Mouse (Mus musculus): ENCODE measurements around the gene Pced1b.
"Not testable (repeated sequence)": the region's sequence is repeated elsewhere in the genome, so short reads cannot be mapped to it uniquely, and the experiment has no call there.

DNA sequence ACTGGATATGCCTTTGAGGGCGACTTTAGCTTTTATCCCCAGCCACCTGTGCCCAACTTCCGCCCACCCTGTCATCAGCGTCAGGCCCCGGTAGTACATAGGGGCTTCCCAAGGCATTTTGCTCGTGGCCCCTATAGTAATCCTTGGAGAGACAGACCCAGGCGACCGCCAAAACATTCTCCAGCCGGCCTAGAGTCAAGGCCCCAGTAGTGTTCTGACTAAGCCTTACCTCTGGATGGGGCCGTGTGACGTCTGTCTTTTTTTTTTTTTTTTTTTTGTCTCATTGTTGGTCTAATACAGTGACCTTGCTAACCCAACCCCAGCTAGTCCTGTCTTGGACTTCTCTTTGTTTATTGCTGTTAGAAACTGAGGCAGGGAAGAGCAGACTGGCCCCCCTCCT is 138.3 kb downstream of the Pced1b start:
- TF ChIP-seq CTCF (IDR thresholded peaks at IDR 0.05; ENCODE audit: low read depth, low read length); POLR2AphosphoS5 (IDR thresholded peaks at IDR 0.05; ENCODE audit: insufficient replicate concordance, low read depth, low read length): not testable (repeated sequence)

All from G1E (cell line).